Mouse (Mus musculus) yolk sac, embryonic 10.5 days (tissue): ENCODE data around the gene 2610528A11Rik.
A peak's percentile ranks its signal among the peaks of the same experiment; 100 is the strongest.

Source experiments
- DNase-seq: peaks from one replicate; pipeline ENCODE4 v3.0.0-alpha.2; 2017; ENCODE audit warnings: low spot score

Gene 2610528A11Rik

GRCm38 (mm10) chr14:37094436-37094835, 19.4 kb downstream of the 2610528A11Rik start:
- no peak for DNase-seq

GRCm38 (mm10) chr14:37083755-37084154, 30.1 kb downstream of the 2610528A11Rik start:
- no peak for DNase-seq

- no peak for DNase-seq
Measured at GRCm38 (mm10) chr14:37080724-37081123, 33.1 kb downstream of the 2610528A11Rik start.

GRCm38 (mm10) chr14:37068516-37068915, 45.3 kb downstream of the 2610528A11Rik start:
- DNase-seq: peak; percentile 40

GRCm38 (mm10) chr14:37067629-37068028, 46.2 kb downstream of the 2610528A11Rik start, which contains the start of gene Lrit2:
TSS of gene Lrit2 (plus strand) at chr14:37067929.
- no peak for DNase-seq

- DNase-seq: no peak
Measured at GRCm38 (mm10) chr14:37066636-37067035, 47.2 kb downstream of the 2610528A11Rik start.

- no peak for DNase-seq
Measured at GRCm38 (mm10) chr14:37064849-37065248, 49.0 kb downstream of the 2610528A11Rik start.
